Mouse (Mus musculus) spleen, adult 2 months (tissue): ENCODE results near the gene Bend7. TPM values are rescaled to one million over a fixed set of nuclear protein-coding genes. Genes with fewer than 3 reads are reported as not detected.
A peak's percentile ranks its signal among the peaks of the same experiment; 100 is the strongest.

ENCODE experiments used
- DNase-seq, 2 experiments: peaks; one replicate each; pipeline versions ENCODE4 v3.0.0 to v3.0.0-alpha.2; 2012 to 2021; ENCODE audit warnings: low spot score in 2 of 2, low read depth in 1 of 2
- H3K27ac ChIP-seq: fragments of 200-500 bp; 2 replicates; pipeline ENCODE4 v1.5.1; 2012; ENCODE audit warnings: low read length, inconsistent platforms; ENCODE audit not compliant: insufficient read depth
- H3K27me3 ChIP-seq: fragments of 200-500 bp; 2 replicates; pipeline ENCODE4 v1.6.1; 2012; ENCODE audit warnings: mild to moderate bottlenecking, moderate library complexity, low read length, inconsistent platforms; ENCODE audit not compliant: control insufficient read depth, insufficient read depth
- H3K36me3 ChIP-seq: fragments of 200-500 bp; 2 replicates; pipeline ENCODE4 v1.6.1; 2012; ENCODE audit warnings: mild to moderate bottlenecking, low read length, inconsistent platforms; ENCODE audit not compliant: control insufficient read depth, insufficient read depth
- H3K4me1 ChIP-seq: fragments of 200-500 bp; 2 replicates; pipeline ENCODE4 v1.6.1; 2011; ENCODE audit warnings: inconsistent platforms; ENCODE audit not compliant: control insufficient read depth, insufficient read depth, insufficient read length
- H3K4me3 ChIP-seq: fragments of 200-500 bp; 2 replicates; pipeline ENCODE4 v1.5.1; 2011; ENCODE audit warnings: mild to moderate bottlenecking, inconsistent platforms; ENCODE audit not compliant: insufficient read depth, insufficient read length; ENCODE audit errors: extremely low read depth
- CTCF ChIP-seq: fragments of 200-500 bp; IDR thresholded peaks from 2 replicates; pipeline ENCODE4 v1.5.1; 2011; ENCODE audit warnings: mild to moderate bottlenecking, inconsistent platforms; ENCODE audit not compliant: insufficient read depth, insufficient read length, insufficient replicate concordance; ENCODE audit errors: extremely low read depth
- POLR2A ChIP-seq: fragments of 200-500 bp; IDR thresholded peaks from 2 replicates; pipeline ENCODE4 v1.6.1; 2011; ENCODE audit warnings: low read depth, low read length, inconsistent platforms
- WGBS: fragments of 180-500 bp; shearing (Covaris S2); methylation state at CpG from one replicate; pipeline ENCODE4 v1.1.7; 2018; 5-methylcytosine and 5-hydroxymethylcytosine counted together
- polyA plus RNA-seq: library from polyadenylated mRNA; depleted of rRNA; stranded (reverse); fragments of >200 nt; gene quantifications from 2 replicates; pipeline ENCODE4 v1.2.3, GENCODE M21; 2012; rRNA removed

Gene Bend7
- polyA plus RNA-seq = 0.21 and 0.32 TPM in 2 replicates

DNA sequence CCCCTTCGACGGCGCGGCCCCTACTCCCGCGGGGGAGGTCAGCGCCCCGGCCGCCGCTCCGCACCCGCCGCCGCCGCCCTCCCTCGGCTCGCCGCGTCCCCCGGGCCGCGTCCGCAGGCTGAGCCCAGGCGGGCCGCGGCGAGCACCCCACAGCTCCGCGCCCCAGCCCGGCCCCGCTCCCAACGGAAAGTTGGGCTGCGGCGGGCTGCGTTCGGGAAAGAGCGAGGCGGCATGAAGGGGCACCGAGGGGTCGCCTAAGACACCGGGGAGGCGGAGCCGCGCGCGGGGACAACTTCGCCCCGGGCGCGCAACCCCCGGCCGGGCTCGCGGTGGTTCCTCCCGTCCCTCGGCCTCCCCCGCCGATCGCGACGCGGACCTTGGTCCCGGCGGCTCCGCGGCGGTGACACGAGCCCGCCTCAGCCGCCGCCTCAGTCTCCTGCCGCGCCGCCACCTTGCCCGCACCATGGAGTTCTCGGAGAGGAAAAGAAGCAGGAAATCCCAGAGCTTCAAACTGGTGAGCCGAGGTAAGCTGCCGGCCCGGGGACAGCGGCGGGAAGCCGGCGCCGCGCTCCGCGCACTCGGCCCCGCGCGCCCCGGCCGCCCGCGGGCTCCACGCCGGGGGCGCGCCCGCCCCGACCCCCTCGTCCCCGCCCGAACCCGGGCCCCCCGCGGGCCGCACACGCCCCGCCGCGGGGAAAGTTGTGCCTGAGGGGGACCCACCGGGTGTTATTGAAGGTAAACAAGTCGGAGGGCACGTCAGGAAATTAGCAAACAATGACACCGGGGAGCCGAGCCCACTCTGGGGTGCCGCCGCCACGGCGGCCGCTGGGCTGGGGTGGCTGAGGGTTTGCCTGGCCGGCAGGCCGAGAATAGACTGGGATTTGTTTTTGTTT lies at the start of gene Bend7:
Gene Bend7, plus strand, starts transcription at position 63 of the 893 bp plus-strand sequence.
- no peak for DNase-seq
- no peak within 1 kb of the TSS for H3K27ac ChIP-seq
- H3K4me1 ChIP-seq = no peaks in the 10 kb centered on the region; the same call in 1 of the 2 replicates
- TF ChIP-seq CTCF = no peak
- TF ChIP-seq POLR2A = no peak
- H3K27me3 ChIP-seq = peaks cover 8% of the 10 kb centered on the region
- H3K4me3 ChIP-seq = peak within 1 kb of the TSS; percentile 48
- H3K36me3 ChIP-seq = no peaks in the 10 kb centered on the region
- WGBS = 1% methylated on average over 91 of the region's 124 CpGs

DNA sequence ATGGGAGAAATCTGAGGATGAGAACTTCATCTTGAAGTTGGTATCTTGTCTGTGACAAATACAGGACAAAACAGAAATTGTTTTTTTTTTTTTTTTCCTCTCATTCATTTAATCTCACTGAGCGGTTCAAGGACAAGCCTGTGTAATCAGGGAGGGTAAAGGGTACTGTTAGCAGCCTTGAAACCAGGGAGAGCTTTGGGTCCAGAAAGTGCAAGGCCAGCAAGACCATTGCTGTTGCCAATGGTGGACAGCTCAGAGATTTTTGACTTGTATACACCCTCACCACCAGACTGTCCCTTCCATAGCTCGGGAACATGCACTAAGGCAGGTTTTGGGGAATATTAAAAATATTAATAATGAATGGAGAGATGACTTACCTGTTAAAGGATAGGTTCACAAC lies 49.0 kb upstream of the Bend7 start:
- TF ChIP-seq CTCF (no peak), POLR2A (no peak)
- Histone ChIP-seq H3K27ac (no peak overlapping the region), H3K27me3 (0 out of 2 replicates have a peak, but pooled peaks cover 1% of the 10 kb centered on the region), H3K4me3 (no peak overlapping the region), H3K36me3 (no peaks in the 10 kb centered on the region), H3K4me1 (no peaks in the 10 kb centered on the region)
- WGBS = 81% methylated on average over 2 of the region's 2 CpGs
- DNase-seq = no peak

DNA sequence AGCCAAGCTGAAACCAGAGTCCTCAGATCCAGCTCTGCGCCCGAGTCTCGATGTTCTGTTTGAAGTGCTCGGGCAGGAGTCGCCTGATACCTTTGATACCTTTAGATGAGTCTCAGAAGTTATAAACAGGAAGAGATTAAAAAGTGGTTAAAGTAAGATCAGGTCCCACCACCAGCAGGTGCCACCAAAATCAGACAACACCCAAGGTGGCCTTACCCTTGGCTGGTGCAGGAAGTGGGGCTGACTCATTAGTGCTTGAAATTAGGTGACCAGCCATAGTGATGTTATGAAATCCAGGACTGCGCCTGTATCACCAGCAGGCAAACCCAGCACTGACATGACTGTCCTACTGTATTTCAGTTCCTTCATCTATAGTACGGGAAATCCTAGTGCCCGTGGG lies 47.9 kb upstream of the Bend7 start:
- H3K4me1 ChIP-seq = no peaks in the 10 kb centered on the region
- no peaks in the 10 kb centered on the region for H3K36me3 ChIP-seq
- no peak for DNase-seq
- no peak overlapping the region for H3K27ac ChIP-seq
- no peak for TF ChIP-seq POLR2A
- TF ChIP-seq CTCF = no peak
- H3K4me3 ChIP-seq = no peak overlapping the region
- 76% methylated on average over 8 of the region's 8 CpGs for WGBS
- 0 out of 2 replicates have a peak, but pooled peaks cover 1% of the 10 kb centered on the region for H3K27me3 ChIP-seq

DNA sequence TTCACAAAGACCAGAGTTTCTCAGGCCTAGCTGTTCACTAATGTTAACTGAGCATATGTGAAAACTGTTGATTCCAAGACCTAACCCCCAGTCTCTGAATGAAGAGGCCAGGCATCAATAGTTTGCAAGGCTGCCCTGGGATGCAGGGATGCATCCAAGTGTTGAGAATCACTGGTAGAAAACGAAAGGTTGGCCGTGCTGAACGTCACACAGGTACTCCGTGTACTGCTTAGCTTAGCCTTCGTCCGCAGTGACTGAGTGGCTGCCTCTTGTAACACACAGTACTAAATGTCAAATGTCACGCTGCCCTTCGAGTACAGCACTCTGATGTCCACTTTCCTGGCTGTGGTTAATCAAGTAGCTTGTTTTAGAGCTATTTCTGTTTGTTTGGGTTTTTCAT lies 46.0 kb upstream of the Bend7 start:
- no peak for DNase-seq
- H3K4me1 ChIP-seq = no peaks in the 10 kb centered on the region
- TF ChIP-seq POLR2A = no peak
- TF ChIP-seq CTCF = no peak
- no peak overlapping the region for H3K4me3 ChIP-seq
- 92% methylated on average over 8 of the region's 8 CpGs for WGBS
- 0 out of 2 replicates have a peak, but pooled peaks cover 1% of the 10 kb centered on the region for H3K27me3 ChIP-seq
- no peak overlapping the region for H3K27ac ChIP-seq
- no peaks in the 10 kb centered on the region for H3K36me3 ChIP-seq

DNA sequence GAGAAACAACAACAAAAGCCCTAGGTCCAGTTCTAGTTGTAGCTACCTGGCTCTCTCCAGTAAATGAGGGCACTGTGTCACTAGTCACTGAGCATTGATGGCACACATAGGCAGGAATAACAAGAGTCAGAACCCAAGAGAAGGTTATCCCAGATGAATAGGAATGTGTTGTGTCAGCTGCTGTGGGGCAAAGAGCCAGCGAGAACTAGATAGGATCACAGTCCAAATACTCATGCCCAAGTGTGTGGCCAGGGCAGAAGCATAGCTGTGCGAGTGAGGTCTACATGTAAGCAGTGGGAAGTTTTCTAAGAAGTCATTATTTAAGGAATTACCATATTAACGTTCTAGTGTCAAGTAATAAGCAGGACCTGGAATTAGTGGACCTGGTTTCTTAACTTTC lies 37.7 kb upstream of the Bend7 start:
- no peak for DNase-seq
- WGBS = 92% methylated on average over 3 of the region's 3 CpGs
- Histone ChIP-seq H3K4me3 (no peak overlapping the region), H3K27me3 (no peaks in the 10 kb centered on the region; the same call in 1 of the 2 replicates), H3K36me3 (no peaks in the 10 kb centered on the region), H3K4me1 (no peaks in the 10 kb centered on the region), H3K27ac (no peak overlapping the region)
- TF ChIP-seq POLR2A = no peak
- no peak for TF ChIP-seq CTCF

DNA sequence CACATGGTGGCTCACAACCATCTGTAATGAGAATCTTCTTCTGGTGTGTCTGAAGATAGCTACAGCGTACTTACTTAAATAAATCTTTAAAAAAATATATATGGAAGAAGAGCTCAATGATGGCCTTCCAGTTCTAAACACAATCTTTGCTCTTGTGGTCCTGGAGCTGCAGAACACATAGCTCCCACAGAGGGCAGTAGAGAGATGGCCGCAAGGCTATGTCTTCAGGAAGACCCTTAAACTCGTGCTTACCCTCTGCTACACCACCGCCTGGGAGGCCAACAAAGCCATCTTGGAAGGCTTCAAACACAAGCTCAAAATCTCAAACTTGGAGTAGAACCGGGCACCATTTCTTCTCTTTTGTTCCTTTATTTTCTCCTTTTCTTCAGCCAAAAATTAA lies 6.4 kb upstream of the Bend7 start:
- H3K4me3 ChIP-seq = no peak overlapping the region
- H3K36me3 ChIP-seq = no peaks in the 10 kb centered on the region
- 59% methylated on average over 5 of the region's 5 CpGs for WGBS
- no peak for TF ChIP-seq POLR2A
- no peak for TF ChIP-seq CTCF
- H3K4me1 ChIP-seq = no peaks in the 10 kb centered on the region
- H3K27me3 ChIP-seq = no peaks in the 10 kb centered on the region
- H3K27ac ChIP-seq = no peak overlapping the region
- DNase-seq = no peak
